Mouse (Mus musculus): ENCODE measurements at regions not wholly inside any gene's neighbourhood (a gene's known extent, or its start where the extent isn't known, plus 50 kb on each side); places are given as distances from the start of the nearest gene placed in this dataset.

DNA sequence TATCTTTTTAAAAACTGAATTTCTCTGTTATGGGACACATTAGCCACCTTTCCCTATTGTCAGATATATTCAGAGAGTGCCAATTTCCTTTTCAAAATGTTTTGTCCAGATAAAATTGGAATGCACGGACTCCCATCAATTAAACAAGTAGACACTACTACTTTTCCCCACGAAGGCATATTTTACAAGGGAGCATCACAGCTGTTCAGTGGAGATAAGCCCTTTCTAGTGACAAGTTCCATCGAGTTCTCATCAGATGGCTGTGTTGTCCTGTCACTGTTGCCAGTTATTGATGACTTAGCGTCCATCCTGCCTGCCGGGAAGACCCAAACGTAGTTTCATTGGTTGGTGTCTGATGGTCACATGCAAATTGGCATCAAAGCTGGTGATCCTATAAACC, 461.2 kb upstream of the Got2 start:
- no peak for DNase-seq (ENCODE audit: low spot score)

DNA sequence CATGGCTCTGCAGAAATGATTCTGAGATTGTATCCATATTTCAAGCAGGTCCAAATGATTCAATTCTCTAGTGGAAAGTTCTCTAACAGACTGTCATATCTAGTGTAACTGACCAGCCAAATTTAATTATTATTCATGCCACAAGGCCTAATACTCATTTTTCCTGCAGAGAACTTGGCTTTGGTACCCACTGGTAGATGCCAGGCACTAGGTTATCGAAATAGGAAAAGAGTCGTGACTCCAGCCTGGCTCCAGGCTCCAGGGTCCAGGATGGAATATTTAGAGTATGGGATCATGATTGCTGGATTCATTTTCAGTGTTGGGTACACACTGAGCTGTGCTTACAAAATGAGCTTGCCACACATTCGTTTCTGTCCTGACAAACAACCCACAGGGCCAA, 452.4 kb upstream of the Got2 start:
- no peak for DNase-seq (ENCODE audit: low spot score)

DNA sequence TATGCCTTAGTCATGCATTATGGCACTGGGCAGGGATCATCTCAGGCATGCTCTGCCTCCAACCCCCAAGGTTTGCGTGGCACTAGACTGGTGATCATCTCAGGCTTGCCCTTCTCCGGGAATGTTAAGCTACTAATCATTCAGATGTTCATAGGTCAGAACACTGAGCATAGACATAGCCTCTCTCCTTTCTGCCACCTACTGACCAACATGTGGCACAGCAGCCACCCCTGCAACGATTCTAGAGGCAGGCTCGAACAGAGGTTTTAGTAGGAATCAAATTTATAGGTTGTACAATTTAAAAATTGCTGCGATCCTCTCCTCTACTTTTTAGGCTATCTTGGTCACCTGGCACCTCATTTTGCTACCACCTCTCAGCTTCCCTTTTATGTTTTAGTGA, 430.0 kb upstream of the Got2 start:
- peak; percentile 3 for DNase-seq (ENCODE audit: low spot score)

DNA sequence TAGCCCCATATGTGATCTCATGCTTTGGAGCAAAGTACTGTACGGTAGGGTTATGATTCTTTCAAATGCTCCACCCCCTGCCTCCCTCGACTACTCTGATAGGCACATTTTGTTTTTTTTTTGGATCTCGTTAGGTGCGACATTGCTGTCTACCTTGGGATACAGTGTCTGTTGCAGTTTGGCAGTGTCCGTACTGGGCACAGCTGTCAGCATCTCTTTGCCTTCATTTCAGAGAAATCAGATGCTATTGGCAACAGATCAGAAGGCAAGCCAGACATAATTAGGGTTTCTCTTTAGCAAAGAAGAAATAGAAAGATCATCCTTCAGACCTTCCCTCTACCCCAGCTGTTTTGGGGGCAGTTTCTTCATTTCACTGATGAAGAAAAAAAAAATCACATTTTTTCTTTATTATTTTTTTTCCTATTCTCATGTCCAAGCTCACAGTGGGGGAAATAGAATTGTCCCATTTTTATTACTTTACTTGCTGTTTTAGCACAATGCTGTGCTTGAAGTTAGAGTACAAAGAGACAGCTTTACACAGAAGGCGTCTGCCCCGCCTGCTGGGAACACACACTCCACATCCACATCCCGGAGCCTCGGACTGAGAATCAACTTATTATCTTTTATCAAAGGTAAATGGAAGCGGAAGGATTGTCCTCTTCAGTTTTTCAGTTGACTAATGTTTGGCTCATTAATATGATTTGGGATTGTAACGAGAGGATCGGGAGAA, 420.8 kb upstream of the Got2 start:
- DNase-seq (ENCODE audit: low spot score), result no peak

DNA sequence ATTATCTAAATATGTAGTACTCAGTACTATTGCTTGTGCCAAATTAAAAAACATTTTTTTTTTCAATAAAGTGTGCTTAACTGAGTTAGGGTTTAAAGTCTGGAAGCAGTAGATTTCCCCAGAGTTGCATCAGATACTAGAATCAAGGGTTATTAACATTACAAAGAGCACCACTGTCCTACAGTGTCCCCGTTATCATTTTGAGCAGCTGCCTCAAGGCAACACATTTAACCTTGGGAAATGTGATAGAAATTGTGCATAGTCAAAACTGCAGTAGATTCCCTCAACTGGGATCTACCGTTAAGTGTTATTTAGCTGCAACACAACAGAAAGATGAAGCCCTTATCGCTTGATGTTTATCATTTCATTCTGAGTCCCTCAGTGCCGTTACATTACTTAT, 408.3 kb upstream of the Got2 start:
- DNase-seq (ENCODE audit: low spot score), result no peak

DNA sequence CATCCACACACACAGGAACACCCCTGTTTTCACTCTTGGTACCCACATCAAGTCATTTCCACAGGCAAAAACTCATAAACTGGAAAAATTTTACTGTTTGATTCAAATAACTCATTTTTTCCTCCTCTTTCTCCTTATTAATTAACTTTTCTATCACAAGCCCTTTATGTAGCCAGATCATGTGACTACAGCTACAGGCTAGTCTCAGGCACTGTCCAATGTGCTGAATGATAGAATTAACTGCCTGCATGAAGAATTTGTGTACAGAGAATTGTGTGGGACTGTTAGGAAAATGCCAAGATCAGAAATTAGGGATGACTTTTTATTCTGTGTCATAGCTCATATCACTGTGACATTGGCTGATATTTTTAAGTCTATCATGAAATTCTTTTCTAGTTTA, 402.4 kb upstream of the Got2 start:
- no peak for DNase-seq (ENCODE audit: low spot score)

DNA sequence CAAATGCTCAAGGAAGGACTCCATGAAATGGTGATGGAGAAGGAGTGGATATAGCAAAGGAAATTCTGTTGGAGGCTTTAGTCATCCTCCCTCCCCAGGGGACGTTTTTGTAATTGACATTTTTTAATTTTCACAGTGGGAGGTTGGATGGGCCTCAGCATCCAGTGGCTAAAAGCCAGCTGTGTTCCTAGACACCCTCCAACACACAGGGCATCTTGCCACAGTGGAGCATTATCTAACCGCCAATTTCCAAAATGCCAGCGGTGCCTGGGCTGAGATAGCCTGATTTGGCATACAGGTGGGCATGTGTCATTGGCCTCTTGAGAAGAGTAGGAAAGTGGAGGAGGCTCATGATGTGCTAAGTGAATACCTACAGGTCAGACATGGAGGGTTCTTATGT, 401.2 kb upstream of the Got2 start:
- no peak for DNase-seq (ENCODE audit: low spot score)

DNA sequence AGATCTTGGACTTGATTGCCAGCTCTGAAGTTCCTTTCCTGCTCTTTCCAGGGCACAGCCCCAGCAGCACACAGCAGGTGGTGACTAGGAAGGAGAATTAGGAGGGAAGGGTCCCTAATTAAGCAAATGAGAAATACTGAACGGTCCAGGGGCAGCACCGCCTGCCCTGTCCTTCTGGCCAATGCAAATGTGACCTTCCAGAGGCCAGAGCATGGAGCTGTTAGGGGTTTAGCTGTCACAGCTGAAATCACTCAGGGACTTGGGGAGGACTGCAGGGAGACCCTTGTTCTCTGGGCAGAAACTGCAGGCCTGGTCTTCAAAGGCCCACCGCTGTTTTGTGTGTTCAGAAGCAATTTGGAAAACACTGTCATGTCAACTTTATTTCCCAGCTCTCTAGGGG, 400.2 kb upstream of the Got2 start:
- no peak for DNase-seq (ENCODE audit: low spot score)

DNA sequence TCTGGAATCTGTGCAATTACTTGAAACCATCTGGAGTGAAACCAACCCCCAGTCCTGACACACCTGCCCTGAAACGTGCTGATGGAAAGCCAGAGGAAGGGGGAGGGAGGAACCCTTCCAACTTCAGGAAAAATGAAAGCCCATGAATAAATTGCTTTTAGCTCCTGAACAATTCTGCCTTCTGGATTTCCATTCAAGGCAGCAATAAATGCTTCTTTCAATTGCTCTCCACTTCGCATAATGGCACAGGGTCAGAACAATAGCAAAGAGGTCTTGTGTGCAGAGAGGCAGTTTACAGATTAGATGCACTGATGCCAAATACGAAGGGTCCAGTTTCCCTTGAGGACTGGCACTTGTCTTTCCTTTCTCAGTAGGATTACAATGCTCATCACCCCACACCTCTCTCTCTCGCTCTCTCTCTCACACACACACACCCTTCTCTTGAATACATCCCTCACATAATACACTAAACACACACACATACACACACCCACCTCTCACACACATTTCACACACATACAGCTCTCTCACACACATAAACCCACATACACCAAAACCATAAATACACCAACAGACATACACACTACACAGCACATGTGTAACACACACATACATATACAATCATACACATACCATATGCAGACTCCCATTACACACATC, 389.3 kb upstream of the Got2 start:
- DNase-seq (ENCODE audit: low spot score), result no peak

DNA sequence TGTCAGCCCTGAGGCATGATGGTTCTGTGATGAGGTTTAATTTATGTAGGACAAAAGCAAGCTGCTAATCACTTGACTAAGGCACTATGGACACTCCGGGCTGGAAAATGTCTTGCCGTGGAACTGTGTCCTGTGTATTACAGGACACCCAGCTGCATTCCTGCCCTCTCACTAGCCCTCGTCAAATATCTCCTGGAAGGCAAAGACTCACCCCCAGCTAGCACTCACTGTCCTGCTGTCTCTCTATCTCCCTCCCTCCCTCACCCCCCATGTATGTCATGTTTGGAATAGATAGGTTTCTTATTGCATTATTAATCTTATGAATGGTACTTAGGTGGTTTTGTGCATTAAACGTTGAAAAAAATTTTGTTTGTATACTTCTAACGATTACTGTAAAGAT, 388.7 kb upstream of the Got2 start:
- no peak for DNase-seq (ENCODE audit: low spot score)

DNA sequence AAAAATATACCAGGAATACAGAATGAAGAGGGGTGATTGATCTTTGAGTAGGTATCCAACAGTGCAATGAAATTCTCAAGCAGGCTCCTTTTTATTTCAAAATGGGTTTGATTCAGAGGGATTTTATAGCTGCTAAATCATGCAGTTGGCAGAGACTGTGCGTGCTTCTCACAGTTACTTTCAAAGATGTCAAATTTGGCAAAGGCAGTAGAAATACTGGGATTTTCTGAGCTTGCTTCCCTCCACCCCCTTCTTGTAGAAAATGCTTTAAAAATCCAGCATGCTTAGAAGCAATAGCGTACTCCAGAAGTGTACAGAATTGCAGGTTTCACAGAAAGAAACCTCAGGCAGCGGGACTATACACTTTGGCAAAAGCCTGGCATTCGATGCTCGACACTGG, 367.9 kb upstream of the Got2 start:
- DNase-seq (ENCODE audit: low spot score), result no peak

DNA sequence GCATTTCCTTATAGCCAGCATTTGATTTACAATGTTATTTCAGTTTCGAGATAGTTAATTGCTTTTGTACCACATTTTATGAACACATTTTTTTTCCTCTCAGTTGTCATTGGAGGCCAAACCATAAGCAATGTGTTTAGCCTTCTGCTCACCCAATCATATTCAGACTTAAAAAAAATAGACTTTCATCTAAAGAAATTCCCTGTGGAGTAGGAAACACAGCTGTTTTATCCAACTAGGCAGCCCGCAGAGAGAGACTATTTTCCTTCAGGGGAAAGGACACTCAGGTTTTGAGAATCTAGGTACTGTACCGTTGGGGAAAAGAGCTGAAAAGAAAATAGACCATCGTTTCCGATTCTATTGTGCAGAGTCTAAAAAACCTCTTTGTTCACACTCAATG, 367.5 kb upstream of the Got2 start:
- no peak for DNase-seq (ENCODE audit: low spot score)

DNA sequence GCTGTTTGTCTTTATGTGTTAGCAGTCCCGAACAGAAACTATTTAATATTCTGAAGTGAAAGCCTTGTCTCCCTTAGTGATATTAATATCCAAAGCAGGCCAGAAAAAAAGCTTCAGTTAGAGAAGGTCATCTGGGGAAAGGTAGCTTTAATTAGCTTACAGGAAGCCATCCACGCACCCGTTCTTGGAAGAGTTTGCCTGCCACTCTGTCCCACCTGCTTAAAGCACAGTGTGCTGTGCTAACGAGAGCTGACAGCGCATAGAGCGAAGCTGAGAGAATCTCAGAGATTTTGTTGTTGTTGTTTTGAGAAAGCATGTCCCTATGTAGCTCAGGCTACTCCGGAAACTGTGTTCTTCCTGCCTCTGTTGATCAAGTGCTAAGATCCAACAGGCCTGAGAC, 357.7 kb upstream of the Got2 start:
- no peak for DNase-seq (ENCODE audit: low spot score)

DNA sequence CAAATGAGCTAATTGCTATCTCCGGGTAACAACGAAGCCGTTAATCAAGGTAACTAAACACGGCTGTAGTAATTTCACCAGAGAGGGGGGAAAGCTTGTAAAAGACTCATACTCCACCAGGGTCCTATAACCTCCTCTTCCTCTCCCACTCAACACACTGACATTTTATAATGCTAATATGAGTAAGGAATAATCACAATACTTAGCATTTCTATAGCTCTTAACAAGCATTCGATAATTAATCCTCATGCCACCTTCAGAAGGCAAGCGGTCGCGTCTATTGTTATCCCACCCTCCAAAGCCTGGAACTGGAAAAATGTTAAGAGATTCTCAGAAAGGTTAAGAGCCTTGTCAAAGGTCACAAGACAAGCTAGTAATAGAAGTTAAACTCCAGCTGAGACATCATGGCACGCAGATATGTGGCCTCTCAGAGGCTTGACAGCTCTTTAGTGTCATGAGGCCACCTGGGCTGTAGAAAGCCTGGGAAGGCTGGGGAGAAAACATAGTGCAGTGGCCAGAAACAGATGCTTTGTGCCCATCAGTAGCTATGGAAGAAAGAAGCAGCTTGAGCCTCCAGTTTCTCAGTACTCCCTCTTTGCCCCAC, 356.3 kb upstream of the Got2 start:
- no peak for DNase-seq (ENCODE audit: low spot score)

DNA sequence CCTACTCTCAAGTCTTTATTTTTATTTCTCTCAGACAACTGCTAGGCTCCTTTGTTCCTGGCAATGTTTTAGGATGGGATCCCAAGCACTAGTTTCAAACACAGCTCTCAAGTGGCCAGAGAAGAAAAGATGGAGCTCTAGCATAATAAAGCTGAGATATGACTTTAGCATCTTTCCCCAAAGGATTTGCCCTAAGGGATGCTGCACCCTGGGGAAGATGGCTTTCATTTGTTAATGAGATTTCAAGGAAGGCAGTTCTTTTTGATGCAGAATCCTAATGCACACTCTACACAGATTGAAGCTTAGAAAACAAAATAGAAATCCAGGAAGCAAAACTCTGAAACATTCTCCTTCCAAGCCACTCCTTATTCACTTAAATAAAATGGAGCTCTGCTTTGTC, 350.1 kb upstream of the Got2 start:
- DNase-seq (ENCODE audit: low spot score), result no peak

DNA sequence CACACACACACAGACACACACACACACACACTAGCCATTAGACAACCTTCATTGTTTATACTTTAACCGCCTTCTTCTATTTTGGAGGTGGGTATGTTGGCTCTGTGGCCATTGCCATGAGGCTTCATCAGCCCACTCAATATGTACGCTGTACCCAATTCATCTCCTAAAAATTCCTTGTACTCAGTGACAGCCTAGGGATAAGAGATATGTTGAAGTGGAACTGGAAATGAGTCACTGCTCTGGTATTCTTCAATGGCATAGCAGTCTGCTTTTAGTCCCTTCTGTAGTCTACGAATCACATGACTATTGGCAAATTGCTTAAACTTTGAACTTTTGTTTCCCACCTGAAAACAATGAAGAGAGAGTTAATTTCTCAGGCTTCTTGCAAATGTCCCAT, 349.6 kb upstream of the Got2 start:
- DNase-seq (ENCODE audit: low spot score), result no peak

DNA sequence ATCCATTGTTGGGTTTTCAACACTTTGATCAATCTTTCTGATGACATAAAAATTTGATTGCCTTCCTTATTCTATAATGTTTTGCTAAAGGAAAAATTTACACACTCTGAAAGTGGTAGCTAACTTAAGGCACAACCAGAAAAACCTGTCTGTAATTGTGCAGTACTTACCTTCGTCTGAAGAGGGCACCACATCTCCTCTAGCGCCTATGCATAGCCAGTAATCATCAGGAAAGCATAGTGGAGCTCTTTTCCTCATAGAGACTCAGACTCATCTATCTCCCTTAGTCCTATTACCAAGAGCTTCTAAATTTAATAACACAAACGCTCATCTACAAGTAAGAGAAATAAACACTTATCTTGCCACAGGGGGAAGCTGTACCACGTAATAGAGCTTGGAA, 342.1 kb upstream of the Got2 start:
- peak; percentile 24 for DNase-seq (ENCODE audit: low spot score)

Measured in ovary, postnatal 14 days (tissue).